Mouse (Mus musculus): ENCODE results near the gene Mycbp. TPM values are rescaled to one million over a fixed set of nuclear protein-coding genes. Genes with fewer than 3 reads are reported as not detected.

Mycbp gene
- polyA plus RNA-seq, 1 experiment: 3.8 TPM

- Histone ChIP-seq H3K27ac (ENCODE audit: insufficient read depth, low read length) (no peak overlapping the region), H3K36me3 (ENCODE audit: control insufficient read depth, insufficient read depth, low read length) (no peaks in the 10 kb centered on the region), H3K4me1 (ENCODE audit: control insufficient read depth, insufficient read depth, insufficient read length) (no peaks in the 10 kb centered on the region), H3K4me3 (ENCODE audit: extremely low read depth, insufficient read depth, insufficient read length) (no peak overlapping the region), H3K27me3 (ENCODE audit: control insufficient read depth, insufficient read depth, low read length) (peaks cover 2% of the 10 kb centered on the region; the same call in 1 of the 2 replicates)
- no peak for TF ChIP-seq CTCF (IDR thresholded peaks at IDR 0.05; ENCODE audit: extremely low read depth, insufficient read depth, insufficient read length, insufficient replicate concordance)
- TF ChIP-seq POLR2A (IDR thresholded peaks at IDR 0.05; ENCODE audit: low read depth, low read length): no peak
- no peak for DNase-seq (ENCODE audit: low read depth in 1 of 2, low spot score in 2 of 2)
- WGBS: 85% methylated on average over 4 of the region's 4 CpGs
These were observed 10.3 kb upstream of the Mycbp start for GRCm38 (mm10) chr4:123894295-123894694.

DNA sequence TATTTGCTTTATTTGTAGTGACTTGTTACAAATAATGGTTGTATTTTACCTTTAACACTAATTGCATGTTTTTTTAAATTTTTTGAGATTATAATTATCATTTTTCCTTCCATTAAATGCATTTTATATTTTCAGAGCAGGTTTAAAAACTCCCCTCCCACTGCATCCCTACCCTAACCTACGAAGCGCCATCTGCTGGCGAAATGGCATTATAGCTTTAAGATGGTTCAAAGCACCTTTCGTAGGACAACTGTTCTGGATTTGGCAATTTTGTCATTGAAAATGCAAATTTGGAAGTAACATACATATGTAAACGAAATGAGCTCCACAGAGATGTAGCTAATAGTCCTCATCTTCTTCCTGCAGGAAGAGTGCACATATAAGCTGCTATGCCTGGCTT lies 5.9 kb upstream of the Mycbp start:
- H3K4me1 ChIP-seq (ENCODE audit: control insufficient read depth, insufficient read depth, insufficient read length): no peaks in the 10 kb centered on the region
- 13% methylated on average over 5 of the region's 5 CpGs for WGBS
- no peak overlapping the region for H3K27ac ChIP-seq (ENCODE audit: insufficient read depth, low read length)
- H3K27me3 ChIP-seq (ENCODE audit: control insufficient read depth, insufficient read depth, low read length): no peaks in the 10 kb centered on the region
- no peaks in the 10 kb centered on the region for H3K36me3 ChIP-seq (ENCODE audit: control insufficient read depth, insufficient read depth, low read length)
- peak; percentile 17 to 30 for DNase-seq (ENCODE audit: low read depth in 1 of 2, low spot score in 2 of 2)
- TF ChIP-seq CTCF (IDR thresholded peaks at IDR 0.05; ENCODE audit: extremely low read depth, insufficient read depth, insufficient read length, insufficient replicate concordance) (peak; percentile 41; the same call in 1 of the 2 replicates), POLR2A (IDR thresholded peaks at IDR 0.05; ENCODE audit: low read depth, low read length) (no peak)
- H3K4me3 ChIP-seq (ENCODE audit: extremely low read depth, insufficient read depth, insufficient read length): no peak overlapping the region

DNA sequence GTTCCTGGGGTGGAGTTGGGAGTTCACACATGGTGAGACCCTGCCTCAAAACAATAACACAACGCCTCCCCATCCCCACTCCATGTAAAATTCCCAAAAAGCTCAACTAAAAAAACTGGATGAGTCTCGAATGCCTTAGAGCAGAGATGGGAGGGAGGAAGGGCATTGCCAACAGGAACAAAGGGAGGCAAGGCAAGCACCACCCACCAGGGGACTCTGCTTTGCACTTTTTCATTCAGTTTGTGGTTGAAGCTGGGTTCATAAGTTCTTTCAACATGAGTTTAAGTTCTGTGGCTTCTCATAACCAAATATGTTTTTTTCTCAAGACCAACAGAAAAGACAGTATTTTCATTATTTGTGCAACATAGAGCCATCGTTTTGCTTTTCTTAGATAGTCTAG lies 1.2 kb upstream of the Mycbp start:
- DNase-seq (ENCODE audit: low read depth in 1 of 2, low spot score in 2 of 2): no peak
- H3K4me1 ChIP-seq (ENCODE audit: control insufficient read depth, insufficient read depth, insufficient read length): no peaks in the 10 kb centered on the region; the same call in 1 of the 2 replicates
- no peak for TF ChIP-seq POLR2A (IDR thresholded peaks at IDR 0.05; ENCODE audit: low read depth, low read length)
- no peak for TF ChIP-seq CTCF (IDR thresholded peaks at IDR 0.05; ENCODE audit: extremely low read depth, insufficient read depth, insufficient read length, insufficient replicate concordance)
- no peak overlapping the region for H3K27ac ChIP-seq (ENCODE audit: insufficient read depth, low read length)
- H3K4me3 ChIP-seq (ENCODE audit: extremely low read depth, insufficient read depth, insufficient read length): no peak overlapping the region
- WGBS: 71% methylated on average over 3 of the region's 3 CpGs
- no peaks in the 10 kb centered on the region for H3K27me3 ChIP-seq (ENCODE audit: control insufficient read depth, insufficient read depth, low read length)
- H3K36me3 ChIP-seq (ENCODE audit: control insufficient read depth, insufficient read depth, low read length): no peaks in the 10 kb centered on the region

- TF ChIP-seq POLR2A (IDR thresholded peaks at IDR 0.05; ENCODE audit: low read depth, low read length) (no peak), CTCF (IDR thresholded peaks at IDR 0.05; ENCODE audit: extremely low read depth, insufficient read depth, insufficient read length, insufficient replicate concordance) (no peak)
- DNase-seq (ENCODE audit: low read depth in 1 of 2, low spot score in 2 of 2): no peak
- Histone ChIP-seq H3K36me3 (ENCODE audit: control insufficient read depth, insufficient read depth, low read length) (no peaks in the 10 kb centered on the region), H3K27ac (ENCODE audit: insufficient read depth, low read length) (peak overlapping the region; percentile 67), H3K27me3 (ENCODE audit: control insufficient read depth, insufficient read depth, low read length) (no peaks in the 10 kb centered on the region), H3K4me1 (ENCODE audit: control insufficient read depth, insufficient read depth, insufficient read length) (no peaks in the 10 kb centered on the region; the same call in 1 of the 2 replicates), H3K4me3 (ENCODE audit: extremely low read depth, insufficient read depth, insufficient read length) (peak overlapping the region; percentile 78)
- WGBS: under 1% methylated on average over 53 of the region's 53 CpGs
These were observed 565 bp downstream of the Mycbp start for GRCm38 (mm10) chr4:123905126-123905668.

DNA sequence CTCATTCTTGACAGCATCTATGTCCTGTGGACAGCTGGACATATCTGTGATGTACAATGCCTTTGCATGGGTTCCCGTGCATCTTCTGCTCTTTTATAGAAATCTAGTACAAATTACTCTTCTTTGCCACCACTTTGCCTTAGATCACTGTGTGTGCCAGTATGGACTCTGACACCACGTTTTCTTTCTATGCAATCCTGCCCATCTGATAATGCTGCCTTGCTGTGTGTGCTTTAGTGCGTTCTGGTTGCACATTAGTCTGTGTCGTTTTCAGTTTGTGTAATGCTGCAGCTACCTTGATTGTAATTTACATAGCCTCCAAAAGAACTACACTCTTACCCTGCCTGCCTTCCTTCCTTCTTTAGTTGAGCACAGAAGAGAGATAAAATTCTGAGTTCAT lies 6.9 kb downstream of the Mycbp start:
- Histone ChIP-seq H3K4me3 (ENCODE audit: extremely low read depth, insufficient read depth, insufficient read length) (no peak overlapping the region), H3K27me3 (ENCODE audit: control insufficient read depth, insufficient read depth, low read length) (no peaks in the 10 kb centered on the region), H3K36me3 (ENCODE audit: control insufficient read depth, insufficient read depth, low read length) (peaks cover 1% of the 10 kb centered on the region; the same call in 1 of the 2 replicates), H3K27ac (ENCODE audit: insufficient read depth, low read length) (no peak overlapping the region), H3K4me1 (ENCODE audit: control insufficient read depth, insufficient read depth, insufficient read length) (no peaks in the 10 kb centered on the region)
- TF ChIP-seq CTCF (IDR thresholded peaks at IDR 0.05; ENCODE audit: extremely low read depth, insufficient read depth, insufficient read length, insufficient replicate concordance) (no peak), POLR2A (IDR thresholded peaks at IDR 0.05; ENCODE audit: low read depth, low read length) (no peak)
- WGBS: 89% methylated on average over 4 of the region's 4 CpGs
- no peak for DNase-seq (ENCODE audit: low read depth in 1 of 2, low spot score in 2 of 2)

- Histone ChIP-seq H3K4me3 (ENCODE audit: extremely low read depth, insufficient read depth, insufficient read length) (no peak overlapping the region), H3K27me3 (ENCODE audit: control insufficient read depth, insufficient read depth, low read length) (no peaks in the 10 kb centered on the region), H3K4me1 (ENCODE audit: control insufficient read depth, insufficient read depth, insufficient read length) (no peaks in the 10 kb centered on the region), H3K36me3 (ENCODE audit: control insufficient read depth, insufficient read depth, low read length) (peaks cover 1% of the 10 kb centered on the region; the same call in 1 of the 2 replicates), H3K27ac (ENCODE audit: insufficient read depth, low read length) (no peak overlapping the region)
- TF ChIP-seq POLR2A (IDR thresholded peaks at IDR 0.05; ENCODE audit: low read depth, low read length): no peak
- TF ChIP-seq CTCF (IDR thresholded peaks at IDR 0.05; ENCODE audit: extremely low read depth, insufficient read depth, insufficient read length, insufficient replicate concordance): no peak
- no peak for DNase-seq (ENCODE audit: low read depth in 1 of 2, low spot score in 2 of 2)
- 80% methylated on average over 2 of the region's 2 CpGs for WGBS
These were observed 7.8 kb downstream of the Mycbp start for GRCm38 (mm10) chr4:123912431-123912830.

Data from spleen, adult 2 months (tissue).